8 mouse cellular contexts compared by ENCODE assay signal in the genomic region with DNA sequence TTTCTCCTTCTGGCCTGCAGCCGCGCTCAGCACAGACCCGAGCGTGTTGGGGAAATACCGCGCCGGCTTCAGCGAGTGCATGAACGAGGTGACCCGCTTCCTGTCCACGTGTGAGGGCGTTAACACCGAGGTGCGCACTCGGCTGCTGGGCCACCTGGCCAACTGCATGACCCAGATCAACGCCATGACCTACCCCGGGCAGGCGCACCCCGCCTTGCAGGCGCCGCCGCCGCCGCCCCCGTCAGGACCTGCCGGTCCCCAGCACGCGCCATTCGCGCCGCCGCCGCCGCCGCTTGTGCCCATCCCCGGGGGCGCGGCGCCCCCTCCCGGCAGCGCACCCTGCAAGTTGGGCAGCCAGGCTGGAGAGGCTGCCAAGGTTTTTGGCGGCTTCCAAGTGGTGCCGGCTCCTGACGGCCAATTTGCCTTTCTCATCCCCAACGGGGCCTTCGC. TPM values are rescaled to one million over a fixed set of nuclear protein-coding genes. Genes with fewer than 3 reads are reported as not detected.
A peak's percentile ranks its signal among the peaks of the same experiment; 100 is the strongest.
DNase-seq lines count a peak whose midpoint lies in the region; ATAC-seq and TF ChIP-seq lines count a peak whose summit lies in the region.

No protein-coding gene starts in this region.

- WGBS in forebrain, embryonic 15.5 days, result under 1% methylated on average over 46 of the region's 46 CpGs
- under 1% methylated on average over 46 of the region's 46 CpGs for WGBS in lung, embryonic 14.5 days

- DNase-seq in heart, postnatal 4 days, result peak; percentile 92
- peak; percentile 64 to 81 for DNase-seq in layer of hippocampus, adult 8-10 months (ENCODE audit: low spot score in 2 of 2)
- peak; percentile 93 for DNase-seq in lung, embryonic 14.5 days
- DNase-seq in ovary, postnatal 36 days (ENCODE audit: low spot score), result peak; percentile 92
- DNase-seq in thymus, postnatal 14 days, result peak; percentile 89

- peak overlapping the region; percentile 84 for H3K4me3 ChIP-seq in E14TG2a.4 (replicated peaks; ENCODE audit: low read length)
- peak overlapping the region; percentile 94 for H3K4me3 ChIP-seq in brown adipose tissue, adult 24 weeks (ENCODE audit: insufficient read depth, low read depth, low read length)
- peak overlapping the region; percentile 66 for H3K4me3 ChIP-seq in forebrain, embryonic 15.5 days
- peak overlapping the region; percentile 84 for H3K4me3 ChIP-seq in lung, embryonic 14.5 days (ENCODE audit: low read depth, low read length)

- TF ChIP-seq CTCF in E14TG2a.4 (conservative IDR thresholded peaks at IDR 0.05; ENCODE audit: low read length), result no peak; the same call in 1 of the 2 replicates
- TF ChIP-seq CTCF in lung, embryonic 14.5 days (IDR thresholded peaks at IDR 0.05; ENCODE audit: low read depth), result peak; percentile 70

- H3K27ac ChIP-seq in brown adipose tissue, adult 24 weeks (replicated peaks; ENCODE audit: low read depth, low read length), result peak overlapping the region; percentile 98
- H3K27ac ChIP-seq in forebrain, embryonic 15.5 days (replicated peaks), result peak overlapping the region; percentile 67
- H3K27ac ChIP-seq in lung, embryonic 14.5 days (ENCODE audit: low read depth), result peak overlapping the region; percentile 93

- peak overlapping the region; percentile 90 for H3K4me2 ChIP-seq in forebrain, embryonic 15.5 days (replicated peaks)
- peak overlapping the region; percentile 92 for H3K4me2 ChIP-seq in lung, embryonic 14.5 days

- H3K27me3 ChIP-seq in E14TG2a.4 (ENCODE audit: insufficient read depth, low read length), result peaks cover 7% of the 10 kb centered on the region; the same call in 1 of the 2 replicates
- H3K27me3 ChIP-seq in forebrain, embryonic 15.5 days, result peaks cover 17% of the 10 kb centered on the region
- H3K27me3 ChIP-seq in lung, embryonic 14.5 days (ENCODE audit: insufficient read depth, low read length), result no peaks in the 10 kb centered on the region

- peaks cover 65% of the 10 kb centered on the region for H3K4me1 ChIP-seq in E14TG2a.4 (replicated peaks; ENCODE audit: low read depth, low read length)
- H3K4me1 ChIP-seq in brown adipose tissue, adult 24 weeks (ENCODE audit: control insufficient read depth, insufficient read depth, insufficient read length, low read length), result no peaks in the 10 kb centered on the region
- peaks cover 64% of the 10 kb centered on the region for H3K4me1 ChIP-seq in forebrain, embryonic 15.5 days
- H3K4me1 ChIP-seq in lung, embryonic 14.5 days (ENCODE audit: insufficient read depth), result peaks cover 29% of the 10 kb centered on the region

- peak; percentile 10 for ATAC-seq in forebrain, embryonic 15.5 days (replicated peaks)
- no peak for ATAC-seq in lung, embryonic 14.5 days (ENCODE audit: insufficient read depth)

- peaks cover 11% of the 10 kb centered on the region for H3K36me3 ChIP-seq in E14TG2a.4 (ENCODE audit: insufficient read depth, low read length)
- no peaks in the 10 kb centered on the region for H3K36me3 ChIP-seq in forebrain, embryonic 15.5 days
- peaks cover 11% of the 10 kb centered on the region for H3K36me3 ChIP-seq in lung, embryonic 14.5 days (ENCODE audit: insufficient read depth)

- peak overlapping the region; percentile 54 for H3K9ac ChIP-seq in forebrain, embryonic 15.5 days (replicated peaks)
- H3K9ac ChIP-seq in lung, embryonic 14.5 days, result peak overlapping the region; percentile 85

- H3K9me3 ChIP-seq in E14TG2a.4 (ENCODE audit: low read length), result no peaks in the 10 kb centered on the region
- H3K9me3 ChIP-seq in forebrain, embryonic 15.5 days, result no peaks in the 10 kb centered on the region
- H3K9me3 ChIP-seq in lung, embryonic 14.5 days (ENCODE audit: low read depth, low read length), result no peaks in the 10 kb centered on the region

RNA-seq across cellular contexts. Expression of gene Hes1, which starts 2.7 kb away (rescaled TPM):
- 14.0 and 14.4 TPM in 2 replicates for polyA plus RNA-seq in brown adipose tissue, adult 24 weeks (2012; ENCODE audit: insufficient read depth, insufficient read length, missing spikeins)
- 16.4 and 18.8 TPM in 2 replicates for polyA plus RNA-seq in forebrain, embryonic 15.5 days (2015; fragmentation: Nextera tagmentation; extraction: Ambion mirVana)
- 10 to 100 TPM; 44.5 to 54.4 TPM for total RNA-seq in heart, postnatal 4 days (2021)
- total RNA-seq in layer of hippocampus, adult 8-10 months (2022), result 10 to 100 TPM; 21.8 to 37.1 (median 23.1) TPM
- polyA plus RNA-seq in lung, embryonic 14.5 days (2014; fragmentation: Nextera tagmentation; extraction: Ambion mirVana), result 52.9 and 54.0 TPM in 2 replicates
